Mouse (Mus musculus): ENCODE measurements at regions not wholly inside any gene's neighbourhood (a gene's known extent, or its start where the extent isn't known, plus 50 kb on each side); places are given as distances from the start of the nearest gene placed in this dataset.

DNA sequence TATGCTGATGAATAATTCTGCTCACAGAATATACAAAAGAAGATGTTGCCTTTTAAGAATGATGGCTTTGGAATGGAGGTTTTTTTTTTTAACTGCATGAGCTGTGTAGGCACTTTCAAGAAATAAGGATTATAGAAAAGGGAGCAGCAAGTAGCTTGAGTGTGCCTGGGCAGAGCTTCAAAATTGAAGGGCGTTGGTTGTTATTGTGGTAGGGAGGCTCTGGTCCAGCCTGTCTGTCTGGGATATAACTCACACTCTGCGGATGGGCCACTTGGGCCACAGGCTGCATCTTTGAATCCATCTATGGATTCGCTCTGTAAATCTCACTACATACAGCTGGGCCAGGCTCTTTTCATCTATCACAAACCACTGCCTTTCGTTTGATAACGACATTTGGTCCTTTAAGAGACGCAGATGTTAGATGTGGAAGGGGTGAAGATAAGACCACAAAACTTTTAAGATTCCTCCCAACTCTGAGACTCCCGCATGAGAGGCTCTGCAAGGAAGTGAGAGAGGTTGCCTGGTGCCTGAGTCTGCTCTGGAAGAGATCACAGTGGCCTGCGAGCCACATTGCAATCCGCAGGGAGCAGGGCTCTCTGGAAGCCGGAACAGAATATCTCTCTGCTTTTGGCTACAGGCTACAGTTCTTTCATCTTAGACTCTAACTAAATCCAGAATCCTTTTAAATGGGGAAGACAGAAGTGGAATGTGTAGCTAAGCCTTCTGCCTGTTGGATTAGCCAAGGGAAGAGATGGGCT is 286.6 kb upstream of the Npvf start:
- Histone ChIP-seq H3K27me3 (ENCODE audit: control insufficient read depth, insufficient read depth, low read length) (no peaks in the 10 kb centered on the region), H3K27ac (replicated peaks; ENCODE audit: insufficient read depth, low read depth, low read length) (no peak overlapping the region), H3K9ac (ENCODE audit: low read depth, low read length) (no peak overlapping the region), H3K79me2 (ENCODE audit: control insufficient read depth, insufficient read depth, low read length) (no peaks in the 10 kb centered on the region), H3K4me3 (ENCODE audit: insufficient read depth, low read depth, low read length) (no peak overlapping the region), H3K4me1 (ENCODE audit: control insufficient read depth, insufficient read depth, low read length) (no peaks in the 10 kb centered on the region; the same call in 1 of the 2 replicates), H3K36me3 (ENCODE audit: control insufficient read depth, insufficient read depth, low read length) (no peaks in the 10 kb centered on the region)
- 79% methylated on average over 10 of the region's 10 CpGs for WGBS
- no peak for DNase-seq (ENCODE audit: extremely low read depth, low read depth, low spot score)
- TF ChIP-seq CTCF (IDR thresholded peaks at IDR 0.05; ENCODE audit: low read depth, low read length) (no peak), POLR2A (IDR thresholded peaks at IDR 0.05; ENCODE audit: extremely low read depth, insufficient read depth, low read length) (no peak)

GRCm38 (mm10) chr6:50942696-50943095 is 288.5 kb upstream of the Npvf start:
- Histone ChIP-seq H3K4me1 (ENCODE audit: control insufficient read depth, insufficient read depth, low read length) (no peaks in the 10 kb centered on the region; the same call in 1 of the 2 replicates), H3K4me3 (ENCODE audit: insufficient read depth, low read depth, low read length) (no peak overlapping the region), H3K27me3 (ENCODE audit: control insufficient read depth, insufficient read depth, low read length) (no peaks in the 10 kb centered on the region), H3K79me2 (ENCODE audit: control insufficient read depth, insufficient read depth, low read length) (no peaks in the 10 kb centered on the region), H3K36me3 (ENCODE audit: control insufficient read depth, insufficient read depth, low read length) (no peaks in the 10 kb centered on the region), H3K27ac (replicated peaks; ENCODE audit: insufficient read depth, low read depth, low read length) (no peak overlapping the region), H3K9ac (ENCODE audit: low read depth, low read length) (no peak overlapping the region)
- no peak for DNase-seq (ENCODE audit: extremely low read depth, low read depth, low spot score)
- WGBS = 87% methylated on average over 5 of the region's 5 CpGs
- TF ChIP-seq CTCF (IDR thresholded peaks at IDR 0.05; ENCODE audit: low read depth, low read length) (no peak), POLR2A (IDR thresholded peaks at IDR 0.05; ENCODE audit: extremely low read depth, insufficient read depth, low read length) (no peak)

DNA sequence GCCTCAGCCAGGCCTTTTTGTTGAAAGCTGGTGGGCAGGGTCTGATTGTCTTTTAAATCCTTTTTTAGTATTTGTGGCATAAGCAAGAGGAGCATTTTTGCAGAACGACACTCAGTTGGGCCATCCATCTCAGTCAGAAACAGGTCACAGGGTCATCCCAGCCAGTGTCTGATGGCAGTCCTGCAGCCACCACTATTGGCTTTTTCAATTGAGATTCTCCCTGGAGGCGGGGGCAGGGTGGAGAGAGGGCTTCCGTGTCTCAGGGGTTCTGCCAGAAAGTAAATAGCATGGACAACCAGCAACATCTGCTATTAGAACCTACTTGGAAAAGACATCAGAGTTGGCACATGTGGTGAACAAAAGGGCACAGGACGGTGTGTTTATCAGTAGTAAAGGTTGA is 293.8 kb upstream of the Npvf start:
- Histone ChIP-seq H3K27ac (replicated peaks; ENCODE audit: insufficient read depth, low read depth, low read length) (no peak overlapping the region), H3K79me2 (ENCODE audit: control insufficient read depth, insufficient read depth, low read length) (no peaks in the 10 kb centered on the region), H3K4me1 (ENCODE audit: control insufficient read depth, insufficient read depth, low read length) (no peaks in the 10 kb centered on the region), H3K9ac (ENCODE audit: low read depth, low read length) (no peak overlapping the region), H3K36me3 (ENCODE audit: control insufficient read depth, insufficient read depth, low read length) (no peaks in the 10 kb centered on the region), H3K4me3 (ENCODE audit: insufficient read depth, low read depth, low read length) (no peak overlapping the region), H3K27me3 (ENCODE audit: control insufficient read depth, insufficient read depth, low read length) (no peaks in the 10 kb centered on the region)
- WGBS = 60% methylated on average over 4 of the region's 4 CpGs
- TF ChIP-seq POLR2A (IDR thresholded peaks at IDR 0.05; ENCODE audit: extremely low read depth, insufficient read depth, low read length) (no peak), CTCF (IDR thresholded peaks at IDR 0.05; ENCODE audit: low read depth, low read length) (no peak)
- DNase-seq (ENCODE audit: extremely low read depth, low read depth, low spot score) = no peak

DNA sequence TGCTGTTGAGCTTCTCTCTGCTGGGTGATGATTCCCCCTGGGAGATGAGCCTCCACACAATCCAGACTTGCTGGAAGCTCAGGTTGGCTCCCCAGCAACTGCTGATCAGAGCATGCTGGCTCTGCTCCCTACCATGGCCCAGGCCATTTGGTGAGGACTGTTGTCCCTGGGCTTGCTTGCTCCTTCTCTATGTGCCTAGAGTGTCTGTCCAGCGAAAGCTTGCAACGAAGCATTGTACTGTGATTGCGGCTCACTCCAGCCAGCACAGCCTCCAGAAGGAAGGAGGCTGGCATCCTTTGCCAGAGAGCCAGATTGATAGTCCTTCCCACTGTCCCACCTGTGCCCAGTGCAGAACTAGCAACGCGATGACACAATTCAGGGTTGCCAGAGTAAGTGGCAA is 295.1 kb upstream of the Npvf start:
- Histone ChIP-seq H3K9ac (ENCODE audit: low read depth, low read length) (no peak overlapping the region), H3K27me3 (ENCODE audit: control insufficient read depth, insufficient read depth, low read length) (no peaks in the 10 kb centered on the region), H3K4me1 (ENCODE audit: control insufficient read depth, insufficient read depth, low read length) (no peaks in the 10 kb centered on the region), H3K36me3 (ENCODE audit: control insufficient read depth, insufficient read depth, low read length) (no peaks in the 10 kb centered on the region), H3K27ac (replicated peaks; ENCODE audit: insufficient read depth, low read depth, low read length) (no peak overlapping the region), H3K4me3 (ENCODE audit: insufficient read depth, low read depth, low read length) (no peak overlapping the region), H3K79me2 (ENCODE audit: control insufficient read depth, insufficient read depth, low read length) (no peaks in the 10 kb centered on the region)
- 92% methylated on average over 5 of the region's 5 CpGs for WGBS
- TF ChIP-seq CTCF (IDR thresholded peaks at IDR 0.05; ENCODE audit: low read depth, low read length) (no peak), POLR2A (IDR thresholded peaks at IDR 0.05; ENCODE audit: extremely low read depth, insufficient read depth, low read length) (no peak)
- no peak for DNase-seq (ENCODE audit: extremely low read depth, low read depth, low spot score)

- Histone ChIP-seq H3K4me1 (ENCODE audit: control insufficient read depth, insufficient read depth, low read length) (no peaks in the 10 kb centered on the region), H3K4me3 (ENCODE audit: insufficient read depth, low read depth, low read length) (no peak overlapping the region), H3K27me3 (ENCODE audit: control insufficient read depth, insufficient read depth, low read length) (no peaks in the 10 kb centered on the region), H3K9ac (ENCODE audit: low read depth, low read length) (no peak overlapping the region), H3K27ac (replicated peaks; ENCODE audit: insufficient read depth, low read depth, low read length) (no peak overlapping the region), H3K79me2 (ENCODE audit: control insufficient read depth, insufficient read depth, low read length) (no peaks in the 10 kb centered on the region), H3K36me3 (ENCODE audit: control insufficient read depth, insufficient read depth, low read length) (no peaks in the 10 kb centered on the region)
- 81% methylated on average over 11 of the region's 11 CpGs for WGBS
- no peak for TF ChIP-seq CTCF (IDR thresholded peaks at IDR 0.05; ENCODE audit: low read depth, low read length)
- no peak for DNase-seq (ENCODE audit: extremely low read depth, low read depth, low spot score)
These were observed 295.8 kb upstream of the Npvf start for GRCm38 (mm10) chr6:50949883-50950583.
